Mouse (Mus musculus) forebrain, embryonic 16.5 days (tissue): ENCODE data around the gene Nup214. TPM values are rescaled to one million over a fixed set of nuclear protein-coding genes. Genes with fewer than 3 reads are reported as not detected.

Experiments used
- ATAC-seq: fragments of 200-750 bp; cut with Nextera tagmentation; 2 replicates; pipeline ENCODE4 v1.8.0; 2017; ENCODE audit warnings: mild to moderate bottlenecking, moderate library complexity
- H3K27ac ChIP-seq: fragments of 300-500 bp; sonication (generic); 2 replicates; pipeline ENCODE4 v1.5.1; 2014; ENCODE audit warnings: low read length, control low read depth
- H3K27me3 ChIP-seq: fragments of 300-500 bp; sonication (generic); replicated peaks from 2 replicates; pipeline ENCODE4 v1.6.1; 2014; ENCODE audit warnings: low read length; ENCODE audit not compliant: control insufficient read depth, insufficient read depth
- H3K36me3 ChIP-seq: fragments of 300-500 bp; sonication (generic); 2 replicates; pipeline ENCODE4 v1.6.1; 2014; ENCODE audit not compliant: control insufficient read depth, insufficient read depth
- H3K4me1 ChIP-seq: fragments of 300-500 bp; sonication (generic); replicated peaks from 2 replicates; pipeline ENCODE4 v1.6.1; 2014; ENCODE audit warnings: low read length; ENCODE audit not compliant: control insufficient read depth, insufficient read depth
- H3K4me2 ChIP-seq: fragments of 300-500 bp; sonication (generic); 2 replicates; pipeline ENCODE4 v1.6.1; 2014; ENCODE audit warnings: mild to moderate bottlenecking, low read length, control low read depth
- H3K4me3 ChIP-seq: fragments of 300-500 bp; sonication (generic); replicated peaks from 2 replicates; pipeline ENCODE4 v1.5.1; 2014; ENCODE audit warnings: mild to moderate bottlenecking, low read length, control low read depth
- H3K9ac ChIP-seq: fragments of 300-500 bp; sonication (generic); replicated peaks from 2 replicates; pipeline ENCODE4 v1.6.1; 2014; ENCODE audit warnings: low read depth, low read length, control low read depth
- H3K9me3 ChIP-seq: fragments of 300-500 bp; sonication (generic); 2 replicates; pipeline ENCODE4 v1.6.1; 2016; ENCODE audit warnings: low read length; ENCODE audit not compliant: control insufficient read depth
- WGBS: fragments of 180-500 bp; shearing (Covaris S2); extraction: QIAGEN DNeasy Blood & Tissue Kit; methylation state at CpG from one replicate; pipeline ENCODE4 v1.1.7; 2014; 5-methylcytosine and 5-hydroxymethylcytosine counted together
- polyA plus RNA-seq: library from polyadenylated mRNA; unstranded; fragments of >200 nt; fragmentation: Nextera tagmentation; extraction: Ambion mirVana; gene quantifications from 2 replicates; pipeline ENCODE4 v1.2.1, GENCODE M21; 2015

Nup214 gene
- polyA plus RNA-seq, 1 experiment from 2014 or later = 69.2 TPM

- Histone ChIP-seq H3K36me3 (no peaks in the 10 kb centered on the region), H3K4me2 (no peak overlapping the region), H3K27ac (no peak overlapping the region), H3K4me1 (peaks cover 21% of the 10 kb centered on the region), H3K9ac (no peak overlapping the region), H3K9me3 (no peaks in the 10 kb centered on the region), H3K4me3 (no peak overlapping the region), H3K27me3 (no peaks in the 10 kb centered on the region)
- ATAC-seq = no peak
- whole genome bisulfite sequencing = 91% methylated on average over 8 of the region's 8 CpGs
Measured at GRCm38 (mm10) chr2:31960986-31961385, 13.2 kb upstream of the Nup214 start.

DNA sequence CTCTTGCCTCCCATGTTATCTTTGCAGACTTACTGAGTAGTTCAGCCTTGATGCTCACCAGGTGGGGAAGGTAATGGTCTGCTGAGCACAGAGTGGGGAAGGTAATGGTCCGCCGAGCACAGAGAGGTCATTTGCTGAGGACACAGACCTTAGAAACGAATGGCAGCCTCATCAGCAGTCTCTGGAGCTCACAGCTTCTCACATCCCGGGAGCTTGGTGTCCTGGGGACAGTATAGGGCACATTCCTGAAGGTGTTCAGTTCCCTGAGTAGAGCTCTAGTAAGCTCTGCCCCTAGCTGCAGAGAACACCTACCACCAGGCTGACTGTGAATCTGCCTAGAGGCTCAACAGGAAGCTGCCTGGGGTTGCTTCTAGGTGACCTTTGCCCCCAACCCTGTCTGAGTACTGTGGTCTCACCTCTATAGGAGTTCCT, 12.4 kb upstream of the Nup214 start:
- Histone ChIP-seq H3K27me3 (no peaks in the 10 kb centered on the region), H3K4me3 (no peak overlapping the region), H3K9me3 (no peaks in the 10 kb centered on the region), H3K4me1 (peaks cover 21% of the 10 kb centered on the region), H3K4me2 (no peak overlapping the region), H3K9ac (no peak overlapping the region; the same call in 1 of the 2 replicates), H3K27ac (peak overlapping the region; percentile 82), H3K36me3 (no peaks in the 10 kb centered on the region)
- ATAC-seq = no peak
- WGBS = 53% methylated on average over 4 of the region's 4 CpGs

GRCm38 (mm10) chr2:31962501-31963224, 11.6 kb upstream of the Nup214 start:
- ATAC-seq = peak; percentile 94
- H3K9ac ChIP-seq = peak overlapping the region; percentile 7; the same call in 1 of the 2 replicates
- H3K4me2 ChIP-seq = no peak overlapping the region

GRCm38 (mm10) chr2:31963491-31963890, 10.7 kb upstream of the Nup214 start:
- H3K27ac ChIP-seq = peak overlapping the region; percentile 82
- H3K36me3 ChIP-seq = no peaks in the 10 kb centered on the region
- peaks cover 21% of the 10 kb centered on the region for H3K4me1 ChIP-seq
- H3K9me3 ChIP-seq = no peaks in the 10 kb centered on the region
- no peak for ATAC-seq
- H3K9ac ChIP-seq = no peak overlapping the region
- H3K4me3 ChIP-seq = no peak overlapping the region
- no peak overlapping the region for H3K4me2 ChIP-seq
- 56% methylated on average over 7 of the region's 7 CpGs for WGBS
- H3K27me3 ChIP-seq = no peaks in the 10 kb centered on the region

More at GRCm38 (mm10) chr2:31962501-31963224, 11.6 kb upstream of the Nup214 start:
- no peaks in the 10 kb centered on the region for H3K36me3 ChIP-seq
- H3K9me3 ChIP-seq = no peaks in the 10 kb centered on the region
- whole genome bisulfite sequencing = 15% methylated on average over 8 of the region's 8 CpGs
- peak overlapping the region; percentile 82 for H3K27ac ChIP-seq
- H3K4me3 ChIP-seq = no peak overlapping the region
- H3K4me1 ChIP-seq = peaks cover 21% of the 10 kb centered on the region
- H3K27me3 ChIP-seq = no peaks in the 10 kb centered on the region

- no peaks in the 10 kb centered on the region for H3K27me3 ChIP-seq
- WGBS = 86% methylated on average over 3 of the region's 3 CpGs
Measured at GRCm38 (mm10) chr2:31964191-31964590, 10.0 kb upstream of the Nup214 start.

DNA sequence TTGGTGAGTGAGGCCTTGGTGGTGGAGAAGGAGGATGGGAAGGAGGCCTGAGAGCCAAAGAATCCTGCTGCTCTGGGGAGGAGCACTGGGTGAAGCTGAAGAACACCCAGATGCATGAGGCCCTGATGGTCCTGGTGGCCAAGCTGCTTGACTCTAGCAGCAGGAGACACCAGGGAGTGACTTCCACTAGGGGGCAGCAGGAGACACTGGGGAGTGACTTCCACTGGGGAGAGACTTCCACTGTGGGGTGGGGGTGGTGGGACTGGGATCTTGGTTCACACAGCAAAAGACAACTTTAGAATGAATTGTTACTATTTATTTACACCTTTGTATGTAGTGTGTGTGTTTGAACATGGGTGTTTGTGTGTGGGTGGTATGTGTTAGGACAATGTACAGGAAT, 9.1 kb upstream of the Nup214 start:
- H3K4me1 ChIP-seq = peaks cover 21% of the 10 kb centered on the region
- no peaks in the 10 kb centered on the region for H3K9me3 ChIP-seq
- H3K27me3 ChIP-seq = no peaks in the 10 kb centered on the region
- H3K36me3 ChIP-seq = no peaks in the 10 kb centered on the region
- ATAC-seq = no peak
- H3K27ac ChIP-seq = no peak overlapping the region
- no peak overlapping the region for H3K9ac ChIP-seq
- H3K4me2 ChIP-seq = no peak overlapping the region
- H3K4me3 ChIP-seq = no peak overlapping the region

More at GRCm38 (mm10) chr2:31964191-31964590, 10.0 kb upstream of the Nup214 start:
- Histone ChIP-seq H3K27ac (no peak overlapping the region), H3K4me1 (peaks cover 21% of the 10 kb centered on the region), H3K9ac (no peak overlapping the region), H3K4me3 (no peak overlapping the region), H3K9me3 (no peaks in the 10 kb centered on the region), H3K36me3 (no peaks in the 10 kb centered on the region), H3K4me2 (no peak overlapping the region)
- no peak for ATAC-seq

DNA sequence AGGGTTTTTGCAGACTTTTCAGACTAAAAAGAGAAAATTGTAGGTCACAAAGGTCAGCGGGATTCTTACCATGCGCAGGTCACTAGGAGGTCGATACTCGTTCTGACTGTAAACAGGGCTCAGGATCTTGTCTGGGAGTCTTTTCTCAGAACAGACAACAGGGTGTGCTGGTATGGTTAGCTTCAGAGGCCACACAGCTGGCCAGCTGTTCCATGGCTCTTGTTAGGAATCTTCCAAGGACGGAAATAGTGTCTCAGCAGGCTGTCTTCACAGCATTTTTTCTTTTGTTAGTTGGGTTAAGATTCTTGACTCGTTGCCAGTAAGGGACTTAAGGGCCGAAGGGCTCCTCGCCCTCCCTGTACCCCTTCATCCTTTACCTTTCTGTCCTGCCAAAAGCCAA, 7.4 kb upstream of the Nup214 start:
- Histone ChIP-seq H3K9me3 (no peaks in the 10 kb centered on the region), H3K27ac (no peak overlapping the region), H3K4me2 (no peak overlapping the region), H3K4me1 (peaks cover 16% of the 10 kb centered on the region), H3K27me3 (no peaks in the 10 kb centered on the region), H3K4me3 (no peak overlapping the region), H3K9ac (no peak overlapping the region), H3K36me3 (no peaks in the 10 kb centered on the region)
- WGBS = 70% methylated on average over 8 of the region's 8 CpGs
- no peak for ATAC-seq

- no peak overlapping the region for H3K4me2 ChIP-seq
- H3K9me3 ChIP-seq = no peaks in the 10 kb centered on the region
- no peaks in the 10 kb centered on the region for H3K27me3 ChIP-seq
- no peak overlapping the region for H3K4me3 ChIP-seq
- H3K4me1 ChIP-seq = peaks cover 14% of the 10 kb centered on the region
- no peak overlapping the region for H3K9ac ChIP-seq
- H3K27ac ChIP-seq = no peak overlapping the region
- ATAC-seq = no peak
- WGBS = 82% methylated on average over 4 of the region's 4 CpGs
- H3K36me3 ChIP-seq = peaks cover 9% of the 10 kb centered on the region
Measured at GRCm38 (mm10) chr2:31972589-31972988, 1.6 kb upstream of the Nup214 start.

DNA sequence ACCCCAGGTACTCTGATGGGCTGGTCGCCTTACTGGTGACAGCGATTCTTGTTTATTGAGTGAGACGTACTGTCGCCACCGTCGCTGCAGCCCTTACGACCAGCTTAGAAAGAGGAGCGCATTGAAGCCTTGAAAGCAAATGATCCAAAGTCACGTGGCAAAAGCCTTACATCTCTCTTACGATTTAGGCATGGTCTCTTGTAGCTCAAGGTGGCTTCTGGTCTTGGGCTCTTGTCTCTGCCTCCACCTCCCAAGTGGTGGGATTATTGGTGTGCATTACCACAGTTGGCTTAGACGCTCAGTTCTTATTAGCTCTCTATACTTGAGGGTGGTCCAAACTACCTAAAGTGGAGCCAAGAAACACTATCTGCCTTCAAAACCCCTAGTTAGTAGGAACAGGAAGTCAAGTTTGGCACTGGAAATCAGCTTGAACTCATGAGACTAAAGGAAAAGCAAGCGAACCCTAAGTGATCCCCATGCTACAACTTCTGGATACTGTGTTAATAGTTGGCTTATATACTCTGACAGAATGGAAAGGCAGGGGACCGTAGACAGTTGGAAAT, 654 bp downstream of the Nup214 start:
- peak overlapping the region; percentile 76 for H3K4me3 ChIP-seq
- H3K27ac ChIP-seq = no peak overlapping the region
- H3K36me3 ChIP-seq = peaks cover 17% of the 10 kb centered on the region
- peak overlapping the region; percentile 83 for H3K9ac ChIP-seq
- H3K27me3 ChIP-seq = no peaks in the 10 kb centered on the region
- WGBS = 11% methylated on average over 13 of the region's 13 CpGs
- H3K9me3 ChIP-seq = no peaks in the 10 kb centered on the region
- ATAC-seq = no peak
- peaks cover 14% of the 10 kb centered on the region for H3K4me1 ChIP-seq
- peak overlapping the region; percentile 68 for H3K4me2 ChIP-seq
